Mouse (Mus musculus) lung, postnatal 0 days (tissue): Measurements from ENCODE around the gene Gpnmb.

Experiments used
- CTCF ChIP-seq: IDR thresholded peaks from 2 replicates; pipeline ENCODE4 v1.5.1; 2016; ENCODE audit warnings: antibody characterized with exemption, mild to moderate bottlenecking
- EP300 ChIP-seq: IDR thresholded peaks from 2 replicates; pipeline ENCODE4 v1.6.1; 2016; ENCODE audit warnings: antibody characterized with exemption, mild to moderate bottlenecking, control low read depth

DNA sequence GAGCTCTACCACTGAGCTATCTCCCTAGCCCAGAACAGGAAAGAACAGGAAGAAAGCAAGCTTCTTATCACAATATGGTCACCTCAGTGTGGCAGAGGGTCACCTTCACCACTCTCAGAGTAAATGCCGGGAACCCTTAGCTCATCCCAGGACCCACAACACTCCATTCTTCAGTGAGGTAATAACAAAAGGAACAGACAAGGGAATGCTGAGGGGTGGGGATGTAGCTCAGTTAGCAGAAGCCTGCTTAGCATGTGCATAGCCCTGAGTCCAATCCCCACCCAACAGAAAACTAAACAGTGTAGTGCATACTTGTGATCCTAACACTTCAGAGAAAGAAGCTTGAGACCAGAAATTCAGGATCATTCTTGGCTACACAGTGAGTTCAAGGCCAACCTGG, 62.7 kb downstream of the Gpnmb start:
- TF ChIP-seq EP300 (no peak), CTCF (no peak)
